Mouse (Mus musculus) mesoderm, embryonic 11.5 days (tissue): ENCODE measurements around the gene Olfr884.

ENCODE experiments used
- DNase-seq: peaks from one replicate; pipeline ENCODE4 v3.0.0-alpha.2; 2012; ENCODE audit warnings: low read depth, low spot score

Olfr884 gene

GRCm38 (mm10) chr9:38046255-38046654, at the start of gene Olfr884:
Olfr884 (plus strand) TSS chr9:38046555.
- no peak for DNase-seq

DNA sequence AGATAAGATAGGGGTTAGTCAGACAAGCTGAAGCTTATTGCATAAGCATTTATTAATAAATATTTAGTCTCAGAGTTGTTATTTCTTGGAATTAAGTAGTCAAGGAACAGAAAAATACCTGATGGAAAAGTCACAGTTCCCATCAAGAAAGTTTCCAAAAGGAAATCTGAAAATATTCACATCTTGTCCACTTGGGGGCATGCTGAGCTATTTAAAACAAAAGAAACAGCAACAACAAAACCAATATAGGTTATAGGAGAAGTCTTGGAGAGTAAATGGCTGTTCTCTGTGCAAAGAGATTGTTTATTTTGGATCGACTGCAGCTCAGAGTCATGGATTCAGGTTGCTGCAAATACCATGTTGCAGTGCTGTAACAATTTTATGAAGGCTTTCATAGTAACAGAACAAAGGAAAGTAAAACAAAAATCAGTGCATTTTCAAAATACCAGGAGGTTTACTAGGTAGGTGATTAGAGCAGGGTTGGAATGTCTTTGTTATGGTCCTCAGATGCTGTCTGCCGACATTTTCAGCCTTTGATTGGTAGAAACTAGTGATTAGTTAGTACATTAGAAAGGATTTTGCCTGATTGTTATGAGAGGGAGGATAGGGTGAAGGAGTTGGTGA, 47.7 kb upstream of the Olfr884 start:
- DNase-seq: peak; percentile 4

GRCm38 (mm10) chr9:38000021-38000420, 46.3 kb upstream of the Olfr884 start:
- DNase-seq: no peak

GRCm38 (mm10) chr9:38025508-38025907, 20.8 kb upstream of the Olfr884 start, which contains the start of gene Olfr883:
Olfr883 (plus strand) TSS chr9:38025808.
- no peak for DNase-seq

GRCm38 (mm10) chr9:38061022-38061421, 14.7 kb downstream of the Olfr884 start, which contains the start of gene Olfr885:
Olfr885 (plus strand) TSS chr9:38061322.
- DNase-seq: no peak

- no peak for DNase-seq
These were observed 37.4 kb downstream of the Olfr884 start, which contains the start of gene Olfr887 for GRCm38 (mm10) chr9:38083772-38084171. Olfr887 (plus strand) TSS chr9:38084072.
